Mouse (Mus musculus) kidney, embryonic 15.5 days (tissue): ENCODE data around the gene Ntn4. TPM values are rescaled to one million over a fixed set of nuclear protein-coding genes. Genes with fewer than 3 reads are reported as not detected.

Experiments
- ATAC-seq: fragments of 200-750 bp; cut with Nextera tagmentation; replicated peaks from 2 replicates; pipeline ENCODE4 v1.8.0; 2017; ENCODE audit warnings: moderate TSS enrichment; ENCODE audit not compliant: low FRiP score
- H3K27ac ChIP-seq: fragments of 300-500 bp; sonication (generic); 2 replicates; pipeline ENCODE4 v1.5.1; 2015; ENCODE audit warnings: mild to moderate bottlenecking, inconsistent platforms
- H3K27me3 ChIP-seq: fragments of 300-500 bp; sonication (generic); 2 replicates; pipeline ENCODE4 v1.6.1; 2015; ENCODE audit warnings: inconsistent platforms
- H3K36me3 ChIP-seq: fragments of 300-500 bp; sonication (generic); 2 replicates; pipeline ENCODE4 v1.6.1; 2015; ENCODE audit warnings: inconsistent platforms
- H3K4me1 ChIP-seq: fragments of 300-500 bp; sonication (generic); 2 replicates; pipeline ENCODE4 v1.6.1; 2015; ENCODE audit warnings: inconsistent platforms
- H3K4me2 ChIP-seq: fragments of 300-500 bp; sonication (generic); 2 replicates; pipeline ENCODE4 v1.6.1; 2015; ENCODE audit warnings: moderate library complexity, mild to moderate bottlenecking, inconsistent platforms
- H3K4me3 ChIP-seq: fragments of 300-500 bp; sonication (generic); replicated peaks from 2 replicates; pipeline ENCODE4 v1.5.1; 2015; ENCODE audit warnings: mild to moderate bottlenecking, inconsistent platforms
- H3K9ac ChIP-seq: fragments of 300-500 bp; sonication (generic); 2 replicates; pipeline ENCODE4 v1.6.1; 2015; ENCODE audit warnings: mild to moderate bottlenecking, inconsistent platforms
- H3K9me3 ChIP-seq: fragments of 300-500 bp; sonication (generic); replicated peaks from 2 replicates; pipeline ENCODE4 v1.6.1; 2016; ENCODE audit warnings: inconsistent platforms
- WGBS: fragments of 180-500 bp; shearing (Covaris S2); methylation state at CpG from one replicate; pipeline ENCODE4 v1.1.7; 2015; ENCODE audit warnings: mixed read lengths; 5-methylcytosine and 5-hydroxymethylcytosine counted together
- polyA plus RNA-seq: library from polyadenylated mRNA; unstranded; fragments of >200 nt; fragmentation: Nextera tagmentation; extraction: Ambion mirVana; gene quantifications from 2 replicates; pipeline ENCODE4 v1.2.1, GENCODE M21; 2015

The Ntn4 gene
- polyA plus RNA-seq, 1 experiment from 2014 or later, result 0.93 TPM

DNA sequence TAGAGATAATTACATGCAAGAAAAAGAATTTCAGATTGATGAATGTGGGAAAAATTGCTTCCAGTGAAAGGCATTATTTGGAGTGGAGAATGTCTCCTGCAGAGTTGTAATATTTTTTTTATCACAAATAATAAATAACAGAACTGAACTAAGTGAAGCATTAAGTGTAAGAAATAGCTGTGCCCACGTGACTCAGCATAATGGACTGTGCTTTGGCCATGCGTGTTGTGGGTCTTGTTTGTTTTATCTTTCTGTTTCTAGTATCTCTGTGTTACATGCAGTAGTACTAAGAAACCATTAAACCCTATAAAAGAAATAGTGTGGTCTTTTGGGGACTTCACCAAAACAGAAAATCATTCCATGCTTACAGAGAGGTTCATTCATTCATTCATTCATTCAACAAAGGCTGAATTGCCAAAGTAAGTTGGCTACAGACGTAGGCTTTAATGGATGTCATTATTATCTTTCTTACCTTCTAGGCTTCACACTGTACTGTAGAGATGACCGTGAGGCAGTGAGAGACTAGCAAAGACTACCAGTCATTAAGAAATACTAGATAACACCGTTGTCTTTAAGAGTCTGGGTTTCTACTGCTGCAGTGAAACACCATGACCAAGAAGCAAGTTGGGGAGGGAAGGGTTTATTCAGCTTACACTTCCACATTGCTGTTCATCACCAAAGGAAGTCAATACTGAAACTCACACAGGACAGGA lies 81.3 kb downstream of the Ntn4 start:
- no peaks in the 10 kb centered on the region for H3K36me3 ChIP-seq
- ATAC-seq, result no peak
- no peak overlapping the region for H3K27ac ChIP-seq
- no peak overlapping the region for H3K4me2 ChIP-seq
- WGBS, result 87% methylated on average over 5 of the region's 5 CpGs
- no peaks in the 10 kb centered on the region for H3K9me3 ChIP-seq
- H3K4me3 ChIP-seq, result no peak overlapping the region
- H3K27me3 ChIP-seq, result no peaks in the 10 kb centered on the region
- H3K9ac ChIP-seq, result no peak overlapping the region
- H3K4me1 ChIP-seq, result peaks cover 9% of the 10 kb centered on the region

DNA sequence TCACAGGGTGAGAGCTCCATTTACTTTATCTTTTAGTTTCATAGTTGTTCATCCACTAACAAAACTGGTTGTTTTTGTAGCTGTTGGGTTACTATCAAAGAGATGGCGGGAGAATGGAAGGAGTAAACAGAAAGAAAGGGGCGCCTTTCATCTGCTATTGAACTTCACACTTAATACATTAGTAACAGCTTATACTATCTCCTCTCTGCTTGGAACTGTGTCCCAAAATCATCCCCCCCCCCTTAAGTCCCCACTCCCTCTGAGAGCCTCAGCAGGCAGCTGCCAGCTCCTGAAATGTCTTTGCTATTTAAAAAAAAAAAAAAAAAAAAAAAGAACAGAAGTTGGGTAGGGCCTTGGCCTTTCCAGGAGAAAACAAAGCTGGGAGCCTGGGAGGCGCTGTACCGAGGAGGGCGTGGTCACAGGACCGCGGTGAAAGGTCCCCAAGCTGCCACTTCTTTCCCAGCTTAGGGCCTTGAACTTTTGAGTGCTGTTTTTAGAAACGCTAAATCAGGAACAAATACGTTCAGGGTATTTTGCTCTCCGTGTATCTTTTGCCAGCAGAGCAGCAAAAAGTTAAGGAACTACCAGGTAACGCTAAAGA lies 83.6 kb downstream of the Ntn4 start:
- no peaks in the 10 kb centered on the region for H3K9me3 ChIP-seq
- peaks cover 9% of the 10 kb centered on the region for H3K4me1 ChIP-seq
- H3K9ac ChIP-seq, result no peak overlapping the region
- H3K27ac ChIP-seq, result 0 out of 2 replicates have a peak overlapping the region, but pooled peaks have one; percentile 41
- H3K4me3 ChIP-seq, result no peak overlapping the region
- WGBS, result 12% methylated on average over 11 of the region's 11 CpGs
- H3K4me2 ChIP-seq, result peak overlapping the region; percentile 35; the same call in 1 of the 2 replicates
- no peaks in the 10 kb centered on the region for H3K36me3 ChIP-seq
- ATAC-seq, result no peak
- no peaks in the 10 kb centered on the region for H3K27me3 ChIP-seq

- WGBS, result 78% methylated on average over 5 of the region's 5 CpGs
- Histone ChIP-seq H3K27ac (no peak overlapping the region), H3K4me2 (no peak overlapping the region), H3K36me3 (no peaks in the 10 kb centered on the region), H3K4me1 (peaks cover 9% of the 10 kb centered on the region), H3K9ac (no peak overlapping the region), H3K9me3 (no peaks in the 10 kb centered on the region), H3K4me3 (no peak overlapping the region), H3K27me3 (no peaks in the 10 kb centered on the region)
- no peak for ATAC-seq
Observed at GRCm38 (mm10) chr10:93728131-93728530, 87.7 kb downstream of the Ntn4 start.

GRCm38 (mm10) chr10:93730514-93730913 lies 90.0 kb downstream of the Ntn4 start:
- no peak overlapping the region for H3K27ac ChIP-seq
- no peak for ATAC-seq
- WGBS, result 85% methylated on average over 6 of the region's 6 CpGs
- H3K9ac ChIP-seq, result no peak overlapping the region
- no peak overlapping the region for H3K4me2 ChIP-seq
- no peaks in the 10 kb centered on the region for H3K36me3 ChIP-seq
- H3K4me3 ChIP-seq, result no peak overlapping the region
- H3K4me1 ChIP-seq, result no peaks in the 10 kb centered on the region
- no peaks in the 10 kb centered on the region for H3K27me3 ChIP-seq
- H3K9me3 ChIP-seq, result no peaks in the 10 kb centered on the region

DNA sequence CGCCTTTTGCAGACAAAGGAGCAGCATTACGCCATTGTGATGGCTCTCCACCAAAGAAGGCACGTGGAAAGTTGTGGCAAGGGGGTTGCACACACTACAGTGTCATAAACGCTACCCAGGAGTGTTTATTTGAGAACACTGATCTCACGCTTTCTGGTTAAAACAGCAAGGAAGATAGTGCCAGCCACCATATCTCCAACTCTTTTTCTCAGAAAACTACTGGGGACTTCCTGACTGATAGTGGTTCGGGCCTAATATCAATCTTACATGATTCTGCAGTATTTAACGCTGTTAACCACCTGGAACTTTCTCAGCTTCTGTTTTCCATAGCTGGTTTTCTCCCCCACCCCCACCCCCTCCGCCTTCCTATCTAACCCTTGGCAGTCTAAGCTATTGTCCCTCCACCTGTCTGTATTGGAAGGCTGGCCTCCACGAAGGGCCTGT lies 90.8 kb downstream of the Ntn4 start:
- no peak for ATAC-seq
- Histone ChIP-seq H3K4me2 (no peak overlapping the region), H3K9ac (no peak overlapping the region), H3K27me3 (no peaks in the 10 kb centered on the region), H3K36me3 (no peaks in the 10 kb centered on the region), H3K4me3 (no peak overlapping the region), H3K9me3 (no peaks in the 10 kb centered on the region), H3K4me1 (peaks cover 4% of the 10 kb centered on the region), H3K27ac (no peak overlapping the region)
- 87% methylated on average over 9 of the region's 9 CpGs for WGBS

DNA sequence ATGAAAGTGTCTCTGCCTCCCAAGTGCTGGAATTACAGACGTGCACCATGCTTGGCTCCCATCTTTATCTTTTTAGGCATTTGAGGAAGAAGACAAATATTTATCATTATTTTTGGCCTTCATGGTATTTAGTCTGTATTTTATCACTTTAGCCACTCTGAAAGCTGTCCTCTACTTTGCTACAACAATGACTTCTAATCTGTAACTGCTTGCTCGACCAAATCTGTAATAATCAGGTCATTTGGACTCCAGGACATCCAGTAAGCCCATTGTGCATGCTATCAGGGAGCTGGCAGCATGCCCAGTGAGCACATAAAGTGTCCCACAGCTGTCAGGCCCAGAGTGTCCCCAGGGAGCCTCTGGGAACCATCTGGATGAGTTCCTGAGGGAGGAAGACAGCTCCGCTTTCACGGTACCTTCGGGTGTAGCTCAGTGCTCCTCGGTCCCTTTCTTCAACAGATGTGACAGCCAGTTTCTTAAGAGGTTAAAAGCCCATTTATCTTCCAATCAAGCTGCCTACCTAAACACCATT lies 95.7 kb downstream of the Ntn4 start:
- H3K9ac ChIP-seq, result no peak overlapping the region
- peak; percentile 74 for ATAC-seq
- peaks cover 5% of the 10 kb centered on the region for H3K4me1 ChIP-seq
- H3K4me3 ChIP-seq, result no peak overlapping the region
- H3K27me3 ChIP-seq, result no peaks in the 10 kb centered on the region
- WGBS, result 28% methylated on average over 6 of the region's 6 CpGs
- no peaks in the 10 kb centered on the region for H3K9me3 ChIP-seq
- no peak overlapping the region for H3K27ac ChIP-seq
- H3K36me3 ChIP-seq, result no peaks in the 10 kb centered on the region
- H3K4me2 ChIP-seq, result no peak overlapping the region

DNA sequence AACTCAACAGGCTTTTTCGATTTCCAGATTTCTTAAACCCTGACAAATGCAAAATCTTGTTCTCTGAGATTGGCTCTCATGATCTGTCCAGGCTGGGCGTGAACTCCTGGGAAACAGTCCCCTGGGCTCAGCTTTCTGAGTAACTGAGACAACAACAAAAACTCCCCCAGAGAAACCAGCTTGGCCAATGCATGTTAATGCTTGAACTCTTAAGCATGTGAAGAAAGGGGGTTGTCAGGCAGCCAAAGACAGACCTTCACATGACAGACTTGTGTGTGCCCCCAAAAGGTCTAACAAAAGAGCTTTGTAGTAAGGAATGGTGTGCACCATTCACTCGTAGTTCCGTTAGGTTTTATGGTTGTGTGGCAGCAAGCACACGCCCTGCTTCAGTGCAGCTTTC lies 96.6 kb downstream of the Ntn4 start:
- Histone ChIP-seq H3K36me3 (no peaks in the 10 kb centered on the region), H3K9ac (no peak overlapping the region), H3K4me2 (no peak overlapping the region), H3K27ac (no peak overlapping the region), H3K9me3 (no peaks in the 10 kb centered on the region), H3K27me3 (no peaks in the 10 kb centered on the region), H3K4me1 (peaks cover 5% of the 10 kb centered on the region), H3K4me3 (no peak overlapping the region)
- no peak for ATAC-seq
- 71% methylated on average over 5 of the region's 5 CpGs for WGBS

- WGBS, result 72% methylated on average over 14 of the region's 14 CpGs
- Histone ChIP-seq H3K27ac (no peak overlapping the region), H3K4me1 (no peaks in the 10 kb centered on the region), H3K9me3 (no peaks in the 10 kb centered on the region), H3K4me3 (no peak overlapping the region), H3K27me3 (no peaks in the 10 kb centered on the region), H3K36me3 (no peaks in the 10 kb centered on the region), H3K9ac (no peak overlapping the region), H3K4me2 (no peak overlapping the region)
- no peak for ATAC-seq
Observed at GRCm38 (mm10) chr10:93741446-93742096, 101.1 kb downstream of the Ntn4 start.

- 65% methylated on average over 3 of the region's 3 CpGs for WGBS
- Histone ChIP-seq H3K36me3 (no peaks in the 10 kb centered on the region), H3K9me3 (no peaks in the 10 kb centered on the region), H3K27ac (no peak overlapping the region), H3K4me2 (no peak overlapping the region), H3K9ac (no peak overlapping the region), H3K4me1 (no peaks in the 10 kb centered on the region), H3K4me3 (no peak overlapping the region), H3K27me3 (no peaks in the 10 kb centered on the region)
- no peak for ATAC-seq
Observed at GRCm38 (mm10) chr10:93742097-93742446, 101.6 kb downstream of the Ntn4 start.

GRCm38 (mm10) chr10:93742598-93742997 lies 102.1 kb downstream of the Ntn4 start:
- no peaks in the 10 kb centered on the region for H3K4me1 ChIP-seq
- H3K4me2 ChIP-seq, result no peak overlapping the region
- no peaks in the 10 kb centered on the region for H3K9me3 ChIP-seq
- no peak overlapping the region for H3K9ac ChIP-seq
- no peaks in the 10 kb centered on the region for H3K27me3 ChIP-seq
- no peak for ATAC-seq
- H3K4me3 ChIP-seq, result no peak overlapping the region
- H3K36me3 ChIP-seq, result no peaks in the 10 kb centered on the region
- WGBS, result 78% methylated on average over 6 of the region's 6 CpGs
- H3K27ac ChIP-seq, result no peak overlapping the region

DNA sequence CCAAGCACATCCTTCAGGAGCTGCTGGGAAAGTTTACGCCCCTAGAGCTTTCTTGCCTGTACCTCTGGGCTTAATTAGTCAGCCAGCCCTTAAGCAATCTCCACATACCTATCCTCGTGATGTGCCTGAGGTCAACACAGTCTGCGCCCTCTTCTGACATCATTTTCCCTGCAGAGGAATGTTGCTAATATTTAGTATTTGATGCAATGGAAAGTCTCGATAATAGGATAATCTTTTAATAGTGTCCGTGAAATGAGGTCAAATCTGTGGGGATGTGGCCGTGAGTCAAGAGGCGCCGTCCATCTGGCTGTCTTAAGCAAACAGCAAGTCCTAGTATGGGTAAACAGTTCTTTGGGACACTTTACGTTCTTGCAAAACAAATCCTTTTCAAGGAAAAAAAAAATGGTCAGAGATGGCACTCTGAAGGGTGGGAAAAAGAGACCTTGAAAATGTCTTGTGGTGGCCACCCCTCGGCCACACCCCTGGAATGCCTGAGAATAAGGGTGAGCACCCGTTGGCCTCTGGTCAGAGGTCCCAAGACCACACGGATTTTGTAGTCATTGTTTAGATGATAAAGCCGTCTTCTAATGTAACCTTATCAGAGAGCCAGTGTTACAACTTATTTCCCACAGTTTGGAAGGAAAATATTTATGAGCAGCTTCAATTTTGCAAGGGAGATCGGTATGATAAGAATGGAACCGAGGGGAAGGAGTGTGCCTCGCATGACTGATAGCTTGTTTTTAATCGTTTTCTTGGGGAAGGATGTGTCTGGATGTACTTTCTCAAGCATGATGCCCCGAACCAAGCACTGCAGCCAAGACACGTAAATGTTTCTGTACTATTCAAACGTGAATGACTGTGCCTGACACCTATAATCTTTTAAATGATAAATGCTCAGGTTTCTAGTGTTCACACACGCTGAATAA lies 109.0 kb downstream of the Ntn4 start:
- no peaks in the 10 kb centered on the region for H3K36me3 ChIP-seq
- 0 out of 2 replicates have a peak overlapping the region, but pooled peaks have one; percentile 4 for H3K27ac ChIP-seq
- no peak overlapping the region for H3K9ac ChIP-seq
- peaks cover 10% of the 10 kb centered on the region for H3K4me1 ChIP-seq
- H3K9me3 ChIP-seq, result no peaks in the 10 kb centered on the region
- H3K4me3 ChIP-seq, result no peak overlapping the region
- H3K27me3 ChIP-seq, result no peaks in the 10 kb centered on the region
- ATAC-seq, result no peak
- H3K4me2 ChIP-seq, result no peak overlapping the region
- WGBS, result 46% methylated on average over 21 of the region's 21 CpGs
